Mouse (Mus musculus) liver, embryonic 14.5 days (tissue): ENCODE measurements around the gene Chga. TPM values are rescaled to one million over a fixed set of nuclear protein-coding genes. Genes with fewer than 3 reads are reported as not detected.

Source experiments
- ATAC-seq: fragments of 200-750 bp; cut with Nextera tagmentation; 2 replicates; pipeline ENCODE4 v1.8.0; 2017; ENCODE audit warnings: moderate number of reproducible peaks, mild to moderate bottlenecking, moderate library complexity; ENCODE audit not compliant: insufficient read depth
- DNase-seq, 3 experiments: peaks; one replicate each; pipeline ENCODE4 v3.0.0-alpha.2; 2012 to 2013; ENCODE audit warnings: low read depth in 3 of 3, low spot score in 3 of 3
- H3K27ac ChIP-seq: fragments of 300-500 bp; sonication (generic); 2 replicates; pipeline ENCODE4 v1.5.1; 2014; ENCODE audit warnings: moderate library complexity, mild to moderate bottlenecking, control low read depth, inconsistent platforms
- H3K27me3 ChIP-seq: fragments of 300-500 bp; sonication (generic); 2 replicates; pipeline ENCODE4 v1.6.1; 2014; ENCODE audit warnings: mild to moderate bottlenecking, low read length, moderate library complexity; ENCODE audit not compliant: control insufficient read depth, insufficient read depth
- H3K36me3 ChIP-seq: fragments of 300-500 bp; sonication (generic); replicated peaks from 2 replicates; pipeline ENCODE4 v1.6.1; 2014; ENCODE audit warnings: low read depth; ENCODE audit not compliant: control insufficient read depth, insufficient read depth
- H3K4me1 ChIP-seq, 2 experiments: fragments of 200-500 bp in 1 of 2; fragments of 300-500 bp in 1 of 2; sonication (generic) in 1 of 2; replicated peaks; 2 replicates each; pipeline ENCODE4 v1.6.1; 2012 to 2014; ENCODE audit warnings: antibody characterized with exemption in 1 of 2, inconsistent platforms in 1 of 2, low read length in 1 of 2; ENCODE audit not compliant: control insufficient read depth in 2 of 2, insufficient read depth in 2 of 2
- H3K4me2 ChIP-seq: fragments of 300-500 bp; sonication (generic); 2 replicates; pipeline ENCODE4 v1.6.1; 2014; ENCODE audit warnings: low read depth, mild to moderate bottlenecking, control low read depth, moderate library complexity
- H3K4me3 ChIP-seq, 2 experiments: fragments of 200-500 bp in 1 of 2; fragments of 300-500 bp in 1 of 2; sonication (generic) in 1 of 2; 2 replicates each; pipeline ENCODE4 v1.5.1; 2012 to 2014; ENCODE audit warnings: low read depth in 2 of 2, low read length in 2 of 2, mild to moderate bottlenecking in 2 of 2, control low read depth in 1 of 2, inconsistent platforms in 1 of 2, moderate library complexity in 1 of 2; ENCODE audit not compliant: insufficient read depth in 1 of 2
- H3K9ac ChIP-seq: fragments of 300-500 bp; sonication (generic); replicated peaks from 2 replicates; pipeline ENCODE4 v1.6.1; 2014; ENCODE audit warnings: mild to moderate bottlenecking, control low read depth, moderate library complexity
- H3K9me3 ChIP-seq: fragments of 300-500 bp; sonication (generic); 2 replicates; pipeline ENCODE4 v1.6.1; 2016; ENCODE audit warnings: low read length, mixed read lengths; ENCODE audit not compliant: control insufficient read depth
- CTCF ChIP-seq: IDR thresholded peaks from 2 replicates; pipeline ENCODE4 v1.5.1; 2016; ENCODE audit warnings: antibody characterized with exemption, low read depth, control low read depth
- EP300 ChIP-seq: IDR thresholded peaks from 2 replicates; pipeline ENCODE4 v1.6.1; 2016; ENCODE audit warnings: antibody characterized with exemption, low read depth
- WGBS: fragments of 180-500 bp; shearing (Covaris S2); extraction: QIAGEN DNeasy Blood & Tissue Kit; methylation state at CpG from one replicate; pipeline ENCODE4 v1.1.7; 2014; ENCODE audit not compliant: insufficient replicate concordance; 5-methylcytosine and 5-hydroxymethylcytosine counted together
- polyA plus RNA-seq, 2 experiments: library from polyadenylated mRNA; depleted of rRNA in 1 of 2; stranded (reverse) in 1 of 2; unstranded in 1 of 2; fragments of >200 nt; fragmentation: Nextera tagmentation in 1 of 2; extraction: Ambion mirVana in 1 of 2; gene quantifications; 2 replicates each; pipeline versions ENCODE4 v1.2.1 to v1.2.3; 2012 to 2014

Chga gene
- polyA plus RNA-seq, 2 experiments = 1.2 to 1.9 TPM

- TF ChIP-seq CTCF (no peak), EP300 (no peak)
- no peak overlapping the region for H3K27ac ChIP-seq
- H3K36me3 ChIP-seq = no peaks in the 10 kb centered on the region
- H3K9me3 ChIP-seq = peaks cover 2% of the 10 kb centered on the region; the same call in 1 of the 2 replicates
- DNase-seq (no peak), ATAC-seq (no peak)
- H3K9ac ChIP-seq = no peak overlapping the region
- WGBS = 50% methylated on average over 8 of the region's 8 CpGs
- no peaks in the 10 kb centered on the region for H3K27me3 ChIP-seq
- no peaks in the 10 kb centered on the region; a peak in 1 of 4 replicates for H3K4me1 ChIP-seq
- H3K4me3 ChIP-seq = no peak overlapping the region
- H3K4me2 ChIP-seq = no peak overlapping the region
Observed at GRCm38 (mm10) chr12:102601847-102602246, 47.1 kb downstream of the Chga start.

- H3K36me3 ChIP-seq = no peaks in the 10 kb centered on the region
- no peaks in the 10 kb centered on the region for H3K27me3 ChIP-seq
- H3K4me3 ChIP-seq = no peak overlapping the region
- DNase-seq (no peak), ATAC-seq (no peak)
- no peak overlapping the region for H3K27ac ChIP-seq
- no peak overlapping the region for H3K9ac ChIP-seq
- no peak for TF ChIP-seq EP300
- no peak for TF ChIP-seq CTCF
- no peak overlapping the region for H3K4me2 ChIP-seq
- 65% methylated on average over 9 of the region's 9 CpGs for WGBS
- H3K9me3 ChIP-seq = peaks cover 2% of the 10 kb centered on the region; the same call in 1 of the 2 replicates
- no peaks in the 10 kb centered on the region; a peak in 1 of 4 replicates for H3K4me1 ChIP-seq
Observed at GRCm38 (mm10) chr12:102602255-102603041, 47.7 kb downstream of the Chga start.

- Histone ChIP-seq H3K9me3 (no peaks in the 10 kb centered on the region), H3K4me3 (no peak overlapping the region), H3K27me3 (no peaks in the 10 kb centered on the region), H3K36me3 (no peaks in the 10 kb centered on the region), H3K4me2 (no peak overlapping the region), H3K27ac (no peak overlapping the region), H3K9ac (no peak overlapping the region), H3K4me1 (no peaks in the 10 kb centered on the region; a peak in 1 of 4 replicates)
- DNase-seq = no peak
- TF ChIP-seq EP300 (no peak), CTCF (no peak)
- WGBS = 52% methylated on average over 6 of the region's 6 CpGs
- no peak for ATAC-seq
Observed at GRCm38 (mm10) chr12:102605607-102606006, 50.8 kb downstream of the Chga start.

GRCm38 (mm10) chr12:102607066-102607465 lies 52.3 kb downstream of the Chga start:
- H3K4me1 ChIP-seq = no peaks in the 10 kb centered on the region
- TF ChIP-seq CTCF = no peak
- TF ChIP-seq EP300 = no peak
- no peak overlapping the region for H3K27ac ChIP-seq
- WGBS = 70% methylated on average over 8 of the region's 8 CpGs
- no peak for DNase-seq
- no peak overlapping the region for H3K9ac ChIP-seq
- H3K4me2 ChIP-seq = no peak overlapping the region
- H3K27me3 ChIP-seq = no peaks in the 10 kb centered on the region
- no peak for ATAC-seq
- H3K9me3 ChIP-seq = no peaks in the 10 kb centered on the region
- H3K4me3 ChIP-seq = no peak overlapping the region
- H3K36me3 ChIP-seq = no peaks in the 10 kb centered on the region

GRCm38 (mm10) chr12:102607808-102608517 lies 53.2 kb downstream of the Chga start:
- no peak for ATAC-seq
- no peak for DNase-seq
- Histone ChIP-seq H3K9me3 (no peaks in the 10 kb centered on the region), H3K4me2 (no peak overlapping the region), H3K4me3 (no peak overlapping the region), H3K36me3 (no peaks in the 10 kb centered on the region), H3K27me3 (no peaks in the 10 kb centered on the region), H3K27ac (no peak overlapping the region), H3K9ac (no peak overlapping the region), H3K4me1 (no peaks in the 10 kb centered on the region)
- TF ChIP-seq CTCF (no peak), EP300 (no peak)
- WGBS = 74% methylated on average over 11 of the region's 11 CpGs
